Mouse (Mus musculus) heart, embryonic 11.5 days (tissue): Measurements from ENCODE around the gene Nos2. TPM values are rescaled to one million over a fixed set of nuclear protein-coding genes. Genes with fewer than 3 reads are reported as not detected.

Experiments used
- ATAC-seq: fragments of 200-750 bp; cut with Nextera tagmentation; replicated peaks from 2 replicates; pipeline ENCODE4 v1.8.0; 2017; ENCODE audit warnings: moderate library complexity; ENCODE audit not compliant: insufficient number of reproducible peaks, low FRiP score, low TSS enrichment
- H3K27ac ChIP-seq: fragments of 300-500 bp; sonication (generic); 2 replicates; pipeline ENCODE4 v1.5.1; 2014; ENCODE audit warnings: mild to moderate bottlenecking, low read depth, low read length
- H3K27me3 ChIP-seq: fragments of 300-500 bp; sonication (generic); 2 replicates; pipeline ENCODE4 v1.6.1; 2014; ENCODE audit warnings: mild to moderate bottlenecking, low read length, mixed read lengths; ENCODE audit not compliant: control insufficient read depth, insufficient read depth
- H3K36me3 ChIP-seq: fragments of 300-500 bp; sonication (generic); 2 replicates; pipeline ENCODE4 v1.6.1; 2014; ENCODE audit warnings: mild to moderate bottlenecking, low read length, moderate library complexity, mixed read lengths; ENCODE audit not compliant: control insufficient read depth, insufficient read depth
- H3K4me1 ChIP-seq: fragments of 300-500 bp; sonication (generic); 2 replicates; pipeline ENCODE4 v1.6.1; 2014; ENCODE audit warnings: low read length; ENCODE audit not compliant: control insufficient read depth, insufficient read depth
- H3K4me2 ChIP-seq: fragments of 300-500 bp; sonication (generic); 2 replicates; pipeline ENCODE4 v1.6.1; 2014; ENCODE audit warnings: mild to moderate bottlenecking, moderate library complexity
- H3K4me3 ChIP-seq: fragments of 300-500 bp; sonication (generic); 2 replicates; pipeline ENCODE4 v1.5.1; 2014; ENCODE audit warnings: low read depth, low read length
- H3K9ac ChIP-seq: fragments of 300-500 bp; sonication (generic); 2 replicates; pipeline ENCODE4 v1.6.1; 2014; ENCODE audit warnings: mild to moderate bottlenecking, low read depth, low read length, moderate library complexity
- H3K9me3 ChIP-seq: fragments of 300-500 bp; sonication (generic); replicated peaks from 2 replicates; pipeline ENCODE4 v1.6.1; 2016; ENCODE audit warnings: low read length; ENCODE audit not compliant: control insufficient read depth
- WGBS: fragments of 180-500 bp; shearing (Covaris S2); extraction: QIAGEN DNeasy Blood & Tissue Kit; methylation state at CpG from one replicate; pipeline ENCODE4 v1.1.7; 2014; ENCODE audit not compliant: insufficient replicate concordance; 5-methylcytosine and 5-hydroxymethylcytosine counted together
- polyA plus RNA-seq: library from polyadenylated mRNA; unstranded; fragments of >200 nt; fragmentation: Nextera tagmentation; extraction: Ambion mirVana; gene quantifications from 2 replicates; pipeline ENCODE4 v1.2.1, GENCODE M21; 2014

The Nos2 gene
- polyA plus RNA-seq = 0.08 and 0.11 TPM in 2 replicates

- ATAC-seq = no peak
- Histone ChIP-seq H3K27ac (no peak within 1 kb of the TSS), H3K9me3 (no peaks in the 10 kb centered on the region), H3K4me2 (no peak within 1 kb of the TSS), H3K27me3 (peaks cover 38% of the 10 kb centered on the region), H3K9ac (no peak within 1 kb of the TSS), H3K36me3 (no peaks in the 10 kb centered on the region), H3K4me1 (peaks cover 5% of the 10 kb centered on the region; the same call in 1 of the 2 replicates), H3K4me3 (no peak within 1 kb of the TSS)
- 54% methylated on average over 6 of the region's 6 CpGs for WGBS
These were observed at the start of gene Nos2 for GRCm38 (mm10) chr11:78920411-78920939. Gene Nos2 (plus strand): TSS chr11:78920787.

- Histone ChIP-seq H3K9me3 (no peaks in the 10 kb centered on the region), H3K9ac (no peak overlapping the region), H3K36me3 (no peaks in the 10 kb centered on the region), H3K27me3 (no peaks in the 10 kb centered on the region), H3K4me2 (no peak overlapping the region), H3K4me3 (no peak overlapping the region), H3K4me1 (no peaks in the 10 kb centered on the region), H3K27ac (no peak overlapping the region)
- 82% methylated on average over 4 of the region's 4 CpGs for WGBS
- no peak for ATAC-seq
These were observed 49.7 kb upstream of the Nos2 start for GRCm38 (mm10) chr11:78870891-78871290.

- H3K9ac ChIP-seq = no peak overlapping the region
- H3K4me3 ChIP-seq = no peak overlapping the region
- ATAC-seq = no peak
- H3K4me1 ChIP-seq = no peaks in the 10 kb centered on the region
- H3K9me3 ChIP-seq = no peaks in the 10 kb centered on the region
- no peaks in the 10 kb centered on the region for H3K27me3 ChIP-seq
- H3K36me3 ChIP-seq = no peaks in the 10 kb centered on the region
- no peak overlapping the region for H3K27ac ChIP-seq
- WGBS = 30% methylated on average over 2 of the region's 2 CpGs
- H3K4me2 ChIP-seq = no peak overlapping the region
These were observed 47.8 kb upstream of the Nos2 start for GRCm38 (mm10) chr11:78872782-78873181.

DNA sequence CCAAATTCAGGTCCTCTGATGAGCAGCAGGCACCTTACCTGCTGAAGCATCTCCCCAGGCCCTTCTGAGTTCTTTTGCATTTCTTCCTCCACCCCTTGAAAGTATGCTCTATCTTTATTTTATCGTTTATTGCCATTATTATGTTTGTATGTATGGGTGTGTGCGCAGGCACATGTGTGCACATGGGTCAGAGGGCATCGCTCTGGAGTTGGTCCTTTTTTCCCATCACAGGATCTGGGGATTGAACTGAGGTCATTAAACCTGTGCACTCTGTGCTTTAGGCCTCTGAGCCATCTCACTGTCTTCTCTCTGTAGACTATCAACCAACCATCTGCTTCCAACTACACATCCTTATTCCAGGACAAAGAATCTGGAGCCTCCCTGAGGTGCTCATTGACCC lies 40.9 kb upstream of the Nos2 start:
- no peaks in the 10 kb centered on the region for H3K27me3 ChIP-seq
- no peak overlapping the region for H3K27ac ChIP-seq
- H3K4me2 ChIP-seq = no peak overlapping the region
- H3K4me3 ChIP-seq = no peak overlapping the region
- no peaks in the 10 kb centered on the region for H3K4me1 ChIP-seq
- no peaks in the 10 kb centered on the region for H3K9me3 ChIP-seq
- 85% methylated on average over 3 of the region's 3 CpGs for WGBS
- no peaks in the 10 kb centered on the region for H3K36me3 ChIP-seq
- no peak for ATAC-seq
- no peak overlapping the region for H3K9ac ChIP-seq

DNA sequence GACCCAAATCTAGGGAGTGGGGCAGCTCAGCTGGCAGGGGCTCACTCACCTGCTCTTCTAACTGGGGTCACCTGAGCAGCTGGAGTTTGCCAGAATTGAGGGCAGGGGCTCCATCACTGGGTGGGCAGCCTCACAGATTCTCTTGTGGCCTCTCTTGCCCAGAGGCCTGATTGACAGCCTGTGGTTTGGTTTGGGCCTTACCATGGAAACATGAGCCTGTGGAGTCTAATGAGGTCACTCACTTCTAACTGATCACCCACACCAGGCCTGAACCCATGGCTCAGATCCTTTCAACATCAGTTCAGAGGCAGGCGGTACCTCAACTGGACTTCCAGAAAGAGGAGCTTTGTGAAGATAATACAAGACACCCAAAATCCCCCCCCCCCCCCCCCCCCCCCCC lies 33.9 kb upstream of the Nos2 start:
- Histone ChIP-seq H3K36me3 (no peaks in the 10 kb centered on the region), H3K4me1 (no peaks in the 10 kb centered on the region; the same call in 1 of the 2 replicates), H3K9ac (no peak overlapping the region), H3K27me3 (no peaks in the 10 kb centered on the region), H3K4me2 (no peak overlapping the region), H3K4me3 (no peak overlapping the region), H3K9me3 (no peaks in the 10 kb centered on the region), H3K27ac (no peak overlapping the region)
- no peak for ATAC-seq
- WGBS = 81% methylated on average over 1 of the region's 1 CpGs

GRCm38 (mm10) chr11:78887102-78887971 lies 33.2 kb upstream of the Nos2 start:
- H3K9ac ChIP-seq = no peak overlapping the region
- 41% methylated on average over 9 of the region's 9 CpGs for WGBS

DNA sequence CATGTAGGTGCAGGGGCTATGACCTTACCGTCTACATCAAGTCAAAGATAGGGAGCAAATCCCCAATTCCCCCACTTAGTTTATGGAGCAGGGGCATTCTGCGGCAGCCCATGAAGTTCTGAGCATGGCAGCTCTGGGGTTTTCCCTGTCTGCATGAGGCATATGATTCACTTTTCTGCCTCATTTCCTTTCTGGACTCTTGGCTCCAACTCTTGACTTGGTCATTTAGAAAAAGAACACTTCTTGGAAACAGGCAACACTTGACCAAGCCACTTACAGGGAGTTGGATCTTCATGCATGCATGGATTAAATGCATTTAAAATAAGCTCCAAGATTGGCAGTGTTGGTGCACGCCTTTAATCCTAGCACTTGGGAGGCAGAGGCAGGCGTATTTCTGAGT lies 31.4 kb upstream of the Nos2 start:
- Histone ChIP-seq H3K27me3 (no peaks in the 10 kb centered on the region), H3K9ac (no peak overlapping the region), H3K4me2 (no peak overlapping the region), H3K4me1 (no peaks in the 10 kb centered on the region; the same call in 1 of the 2 replicates), H3K27ac (no peak overlapping the region), H3K4me3 (no peak overlapping the region), H3K36me3 (no peaks in the 10 kb centered on the region), H3K9me3 (no peaks in the 10 kb centered on the region)
- whole genome bisulfite sequencing = 88% methylated on average over 4 of the region's 4 CpGs
- ATAC-seq = no peak

More at GRCm38 (mm10) chr11:78887102-78887971, 33.2 kb upstream of the Nos2 start:
- Histone ChIP-seq H3K4me2 (no peak overlapping the region), H3K27me3 (no peaks in the 10 kb centered on the region), H3K27ac (no peak overlapping the region), H3K9me3 (no peaks in the 10 kb centered on the region), H3K36me3 (no peaks in the 10 kb centered on the region), H3K4me3 (no peak overlapping the region), H3K4me1 (no peaks in the 10 kb centered on the region; the same call in 1 of the 2 replicates)
- ATAC-seq = no peak

DNA sequence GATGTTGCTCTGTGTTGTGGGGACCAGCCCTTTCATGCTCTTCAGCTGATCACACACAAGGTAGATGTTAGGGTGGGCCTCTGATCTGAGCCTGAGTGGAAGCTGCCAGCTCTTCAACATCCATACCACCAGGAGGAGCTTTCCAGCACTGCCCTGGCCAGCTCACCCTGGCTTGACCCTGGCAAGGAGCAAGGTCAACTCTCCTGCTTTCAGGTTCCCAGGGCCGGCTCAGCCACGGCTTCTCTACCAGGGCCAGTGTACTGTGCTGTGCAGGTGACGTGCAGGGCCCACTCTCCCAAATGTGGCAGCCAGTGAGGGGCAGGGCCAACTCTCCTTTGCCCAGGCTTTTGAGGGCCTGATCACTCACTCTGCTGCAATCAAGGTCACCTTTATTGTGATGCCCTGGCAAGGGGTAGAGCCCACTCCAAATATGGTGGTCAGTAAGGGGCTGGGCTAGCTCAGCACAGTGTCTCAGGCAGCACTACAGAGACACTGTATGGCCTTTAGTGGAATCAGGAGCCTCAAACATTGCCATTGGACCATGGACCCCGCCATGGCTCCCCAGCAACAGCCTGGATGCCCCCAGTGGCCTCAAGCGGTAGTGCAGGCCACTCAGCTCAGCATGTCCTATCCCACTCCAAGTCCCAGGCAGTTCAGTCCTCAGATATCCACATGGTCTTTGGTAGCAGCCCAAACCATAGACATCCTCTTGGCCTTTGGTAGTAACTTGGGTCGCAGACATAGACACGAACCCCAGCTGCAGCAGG lies 24.0 kb upstream of the Nos2 start:
- Histone ChIP-seq H3K36me3 (no peaks in the 10 kb centered on the region), H3K4me3 (no peak overlapping the region), H3K9me3 (no peaks in the 10 kb centered on the region), H3K4me1 (no peaks in the 10 kb centered on the region), H3K27ac (no peak overlapping the region), H3K27me3 (no peaks in the 10 kb centered on the region), H3K4me2 (no peak overlapping the region), H3K9ac (no peak overlapping the region)
- no peak for ATAC-seq
- 70% methylated on average over 7 of the region's 7 CpGs for WGBS
